Mouse (Mus musculus) midbrain, embryonic 16.5 days (tissue): Measurements from ENCODE around the gene M6pr. TPM values are rescaled to one million over a fixed set of nuclear protein-coding genes. Genes with fewer than 3 reads are reported as not detected.

Experiments
- ATAC-seq: fragments of 200-750 bp; cut with Nextera tagmentation; 2 replicates; pipeline ENCODE4 v1.8.0; 2017; ENCODE audit warnings: moderate TSS enrichment
- H3K27ac ChIP-seq: fragments of 300-500 bp; sonication (generic); 2 replicates; pipeline ENCODE4 v1.5.1; 2014; ENCODE audit warnings: mild to moderate bottlenecking, low read length, mixed read lengths
- H3K27me3 ChIP-seq: fragments of 300-500 bp; sonication (generic); 2 replicates; pipeline ENCODE4 v1.6.1; 2014; ENCODE audit warnings: low read depth, low read length, mixed read lengths; ENCODE audit not compliant: control insufficient read depth, insufficient read depth
- H3K36me3 ChIP-seq: fragments of 300-500 bp; sonication (generic); 2 replicates; pipeline ENCODE4 v1.6.1; 2014; ENCODE audit warnings: mild to moderate bottlenecking, low read length, moderate library complexity, mixed read lengths; ENCODE audit not compliant: control insufficient read depth, insufficient read depth
- H3K4me1 ChIP-seq: fragments of 300-500 bp; sonication (generic); 2 replicates; pipeline ENCODE4 v1.6.1; 2014; ENCODE audit warnings: mild to moderate bottlenecking, low read length, mixed read lengths; ENCODE audit not compliant: control insufficient read depth, insufficient read depth
- H3K4me2 ChIP-seq: fragments of 300-500 bp; sonication (generic); 2 replicates; pipeline ENCODE4 v1.6.1; 2014; ENCODE audit warnings: mild to moderate bottlenecking, low read length, mixed read lengths
- H3K4me3 ChIP-seq: fragments of 300-500 bp; sonication (generic); 2 replicates; pipeline ENCODE4 v1.5.1; 2014; ENCODE audit warnings: low read depth, mild to moderate bottlenecking, low read length, moderate library complexity, mixed read lengths
- H3K9ac ChIP-seq: fragments of 300-500 bp; sonication (generic); 2 replicates; pipeline ENCODE4 v1.6.1; 2014; ENCODE audit warnings: low read depth, low read length, mixed read lengths
- H3K9me3 ChIP-seq: fragments of 300-500 bp; sonication (generic); replicated peaks from 2 replicates; pipeline ENCODE4 v1.6.1; 2014; ENCODE audit warnings: mild to moderate bottlenecking, low read length, mixed read lengths; ENCODE audit not compliant: control insufficient read depth, poor library complexity, severe bottlenecking
- WGBS: fragments of 180-500 bp; shearing (Covaris S2); extraction: QIAGEN DNeasy Blood & Tissue Kit; methylation state at CpG from one replicate; pipeline ENCODE4 v1.1.7; 2014; 5-methylcytosine and 5-hydroxymethylcytosine counted together
- polyA plus RNA-seq: library from polyadenylated mRNA; unstranded; fragments of >200 nt; fragmentation: Nextera tagmentation; extraction: Ambion mirVana; gene quantifications from 2 replicates; pipeline ENCODE4 v1.2.1, GENCODE M21; 2015

The M6pr gene
- polyA plus RNA-seq, 1 experiment from 2014 or later: 50.5 TPM

- H3K4me1 ChIP-seq: no peaks in the 10 kb centered on the region
Measured at GRCm38 (mm10) chr6:122284304-122284703, 24.2 kb upstream of the M6pr start.

GRCm38 (mm10) chr6:122284823-122285222, 23.7 kb upstream of the M6pr start:
- H3K36me3 ChIP-seq: no peaks in the 10 kb centered on the region
- no peak overlapping the region for H3K27ac ChIP-seq
- H3K4me3 ChIP-seq: no peak overlapping the region
- no peaks in the 10 kb centered on the region for H3K4me1 ChIP-seq
- H3K9ac ChIP-seq: no peak overlapping the region
- 97% methylated on average over 1 of the region's 1 CpGs for WGBS
- no peak overlapping the region for H3K4me2 ChIP-seq
- no peak for ATAC-seq
- H3K27me3 ChIP-seq: no peaks in the 10 kb centered on the region
- H3K9me3 ChIP-seq: no peaks in the 10 kb centered on the region

More at GRCm38 (mm10) chr6:122284304-122284703, 24.2 kb upstream of the M6pr start:
- H3K9me3 ChIP-seq: no peaks in the 10 kb centered on the region
- WGBS: 80% methylated on average over 4 of the region's 4 CpGs
- H3K9ac ChIP-seq: no peak overlapping the region
- no peak overlapping the region for H3K4me3 ChIP-seq
- no peak for ATAC-seq
- no peak overlapping the region for H3K27ac ChIP-seq
- no peak overlapping the region for H3K4me2 ChIP-seq
- H3K27me3 ChIP-seq: no peaks in the 10 kb centered on the region
- H3K36me3 ChIP-seq: no peaks in the 10 kb centered on the region

GRCm38 (mm10) chr6:122288263-122288662, 20.3 kb upstream of the M6pr start:
- H3K27ac ChIP-seq: no peak overlapping the region
- WGBS: 48% methylated on average over 1 of the region's 1 CpGs
- H3K9ac ChIP-seq: no peak overlapping the region
- H3K4me2 ChIP-seq: no peak overlapping the region
- H3K4me3 ChIP-seq: no peak overlapping the region
- no peaks in the 10 kb centered on the region for H3K9me3 ChIP-seq
- no peaks in the 10 kb centered on the region for H3K27me3 ChIP-seq
- ATAC-seq: no peak
- H3K4me1 ChIP-seq: no peaks in the 10 kb centered on the region
- H3K36me3 ChIP-seq: no peaks in the 10 kb centered on the region

- H3K4me2 ChIP-seq: no peak overlapping the region
- no peak for ATAC-seq
- WGBS: 73% methylated on average over 1 of the region's 1 CpGs
Measured at GRCm38 (mm10) chr6:122289313-122289712, 19.2 kb upstream of the M6pr start.

GRCm38 (mm10) chr6:122290253-122290652, 18.3 kb upstream of the M6pr start:
- 76% methylated on average over 3 of the region's 3 CpGs for WGBS
- H3K4me3 ChIP-seq: no peak overlapping the region

More at GRCm38 (mm10) chr6:122289313-122289712, 19.2 kb upstream of the M6pr start:
- Histone ChIP-seq H3K36me3 (no peaks in the 10 kb centered on the region), H3K27me3 (no peaks in the 10 kb centered on the region), H3K4me3 (no peak overlapping the region), H3K4me1 (no peaks in the 10 kb centered on the region), H3K9ac (no peak overlapping the region), H3K27ac (no peak overlapping the region), H3K9me3 (no peaks in the 10 kb centered on the region)

GRCm38 (mm10) chr6:122291264-122291663, 17.3 kb upstream of the M6pr start:
- H3K36me3 ChIP-seq: no peaks in the 10 kb centered on the region
- H3K27me3 ChIP-seq: no peaks in the 10 kb centered on the region
- no peak overlapping the region for H3K9ac ChIP-seq
- no peaks in the 10 kb centered on the region for H3K9me3 ChIP-seq
- H3K27ac ChIP-seq: no peak overlapping the region
- no peak for ATAC-seq
- no peak overlapping the region for H3K4me3 ChIP-seq
- H3K4me1 ChIP-seq: peaks cover 9% of the 10 kb centered on the region; the same call in 1 of the 2 replicates
- H3K4me2 ChIP-seq: no peak overlapping the region
- WGBS: 72% methylated on average over 2 of the region's 2 CpGs

More at GRCm38 (mm10) chr6:122290253-122290652, 18.3 kb upstream of the M6pr start:
- Histone ChIP-seq H3K27ac (no peak overlapping the region), H3K4me2 (no peak overlapping the region), H3K9ac (no peak overlapping the region), H3K36me3 (no peaks in the 10 kb centered on the region), H3K9me3 (no peaks in the 10 kb centered on the region), H3K27me3 (no peaks in the 10 kb centered on the region), H3K4me1 (0 out of 2 replicates have a peak, but pooled peaks cover under 1% of the 10 kb centered on the region)
- no peak for ATAC-seq

- Histone ChIP-seq H3K27me3 (no peaks in the 10 kb centered on the region), H3K36me3 (no peaks in the 10 kb centered on the region), H3K9ac (no peak overlapping the region), H3K27ac (no peak overlapping the region), H3K9me3 (no peaks in the 10 kb centered on the region), H3K4me2 (no peak overlapping the region), H3K4me3 (no peak overlapping the region), H3K4me1 (peaks cover 13% of the 10 kb centered on the region)
- 78% methylated on average over 3 of the region's 3 CpGs for WGBS
- no peak for ATAC-seq
Measured at GRCm38 (mm10) chr6:122291735-122292134, 16.8 kb upstream of the M6pr start.

GRCm38 (mm10) chr6:122292184-122292583, 16.3 kb upstream of the M6pr start:
- H3K4me1 ChIP-seq: peaks cover 15% of the 10 kb centered on the region
- H3K4me2 ChIP-seq: no peak overlapping the region
- no peak overlapping the region for H3K9ac ChIP-seq
- H3K4me3 ChIP-seq: no peak overlapping the region
- no peak overlapping the region for H3K27ac ChIP-seq
- 75% methylated on average over 2 of the region's 2 CpGs for whole genome bisulfite sequencing
- no peak for ATAC-seq
- no peaks in the 10 kb centered on the region for H3K27me3 ChIP-seq
- no peaks in the 10 kb centered on the region for H3K36me3 ChIP-seq
- H3K9me3 ChIP-seq: no peaks in the 10 kb centered on the region

- Histone ChIP-seq H3K4me3 (no peak overlapping the region), H3K9ac (no peak overlapping the region), H3K27ac (no peak overlapping the region), H3K4me2 (no peak overlapping the region), H3K27me3 (no peaks in the 10 kb centered on the region), H3K9me3 (no peaks in the 10 kb centered on the region), H3K36me3 (no peaks in the 10 kb centered on the region), H3K4me1 (peaks cover 19% of the 10 kb centered on the region)
- 89% methylated on average over 8 of the region's 8 CpGs for WGBS
- ATAC-seq: no peak
Measured at GRCm38 (mm10) chr6:122293121-122293520, 15.4 kb upstream of the M6pr start.
